Mouse (Mus musculus) lung, postnatal 10 days (tissue): Measurements from ENCODE around the gene Dnajc11.

ENCODE experiments used
- DNase-seq: peaks from one replicate; pipeline ENCODE4 v3.0.0; 2021

Gene Dnajc11

DNA sequence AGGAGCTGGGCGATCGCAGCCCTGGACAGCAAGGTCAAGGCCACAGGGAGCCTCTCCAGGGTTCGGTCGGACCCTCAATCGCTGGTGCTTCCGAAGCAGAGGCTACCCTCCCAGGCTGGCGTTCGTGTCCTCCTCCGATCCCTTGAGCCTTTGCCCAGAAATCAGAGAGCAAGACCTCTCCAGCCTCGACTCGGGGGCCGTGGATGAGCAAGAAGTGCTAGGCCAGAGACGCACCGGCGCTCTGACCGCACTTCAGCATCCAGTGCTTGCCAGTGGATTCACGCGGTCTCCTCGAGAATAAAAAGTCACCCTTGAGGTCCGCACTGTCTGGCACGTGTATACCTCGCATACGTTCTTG, 703 bp downstream of the Dnajc11 start:
- DNase-seq, result no peak

DNA sequence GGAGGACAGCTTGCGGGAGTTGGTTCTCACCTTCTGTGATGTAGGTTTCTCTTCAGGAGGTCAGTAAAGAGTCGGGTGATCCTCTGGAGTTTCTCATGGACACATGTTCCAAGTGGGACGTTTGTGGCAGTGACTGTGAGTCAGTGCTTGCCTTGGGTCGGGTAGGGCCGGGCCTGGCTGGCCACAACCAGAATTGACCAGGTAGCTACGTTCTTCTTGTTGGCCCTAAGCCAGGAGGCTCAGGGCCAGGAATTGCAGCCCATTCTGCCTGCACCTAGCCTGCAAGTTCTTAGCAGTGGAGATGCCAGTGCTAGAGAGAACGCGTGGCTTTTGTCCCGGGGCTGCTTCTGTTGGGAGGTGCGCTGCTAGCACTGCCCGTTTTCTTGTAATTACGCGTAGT, 4.0 kb downstream of the Dnajc11 start:
- no peak for DNase-seq

- no peak for DNase-seq
These were observed 4.6 kb downstream of the Dnajc11 start for GRCm38 (mm10) chr4:151938089-151938488.

- no peak for DNase-seq
These were observed 12.7 kb downstream of the Dnajc11 start for GRCm38 (mm10) chr4:151946211-151946610.

DNA sequence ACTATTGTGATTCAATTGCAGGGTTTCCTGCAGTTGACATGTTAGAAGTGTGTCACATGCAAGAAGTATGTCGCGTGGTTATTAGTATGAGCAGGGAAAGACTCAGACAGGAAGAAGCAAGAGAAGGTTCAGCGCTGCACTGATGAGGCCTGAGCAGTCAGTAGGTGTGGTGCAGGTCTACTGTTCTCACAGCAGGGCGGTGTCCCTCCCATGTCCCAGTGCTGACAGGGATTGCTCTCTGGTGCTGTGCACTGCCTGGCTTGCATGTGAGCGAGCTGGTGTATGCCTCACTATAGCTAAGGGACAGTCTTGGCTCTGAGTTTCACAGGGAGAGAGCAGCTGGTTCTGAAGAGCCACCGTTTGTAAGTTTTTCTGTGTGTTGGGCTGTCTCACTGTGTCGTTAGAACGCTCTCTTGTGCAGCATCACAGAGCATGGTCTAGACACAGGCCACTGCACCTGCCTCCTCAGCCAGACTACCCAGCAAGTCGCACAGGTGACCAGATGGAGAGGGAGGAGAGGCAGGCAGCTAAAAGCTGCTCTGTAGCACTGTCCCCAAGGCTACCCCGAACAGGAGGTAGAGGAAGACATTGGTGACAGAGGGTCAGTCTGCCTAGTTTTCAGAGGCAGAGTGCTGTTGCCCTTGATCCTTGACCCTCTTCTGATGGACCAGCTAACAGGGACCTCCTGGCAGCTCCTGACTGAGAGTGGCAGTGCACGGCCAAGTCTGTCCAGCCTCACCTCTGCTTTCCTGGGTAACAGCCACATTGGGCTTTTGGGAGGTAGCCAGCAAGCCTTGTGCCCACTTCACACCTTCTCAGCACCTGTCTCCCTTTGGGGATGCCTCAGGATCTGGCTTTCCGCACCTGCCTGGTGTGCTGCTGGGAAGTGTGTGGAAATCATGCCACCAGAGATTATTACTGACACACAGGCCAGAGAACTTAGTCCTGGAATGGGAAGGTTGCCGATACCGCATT, 15.3 kb downstream of the Dnajc11 start:
- no peak for DNase-seq

- no peak for DNase-seq
These were observed 19.7 kb downstream of the Dnajc11 start for GRCm38 (mm10) chr4:151953209-151953608.

- no peak for DNase-seq
These were observed 22.3 kb downstream of the Dnajc11 start for GRCm38 (mm10) chr4:151955791-151956190.

DNA sequence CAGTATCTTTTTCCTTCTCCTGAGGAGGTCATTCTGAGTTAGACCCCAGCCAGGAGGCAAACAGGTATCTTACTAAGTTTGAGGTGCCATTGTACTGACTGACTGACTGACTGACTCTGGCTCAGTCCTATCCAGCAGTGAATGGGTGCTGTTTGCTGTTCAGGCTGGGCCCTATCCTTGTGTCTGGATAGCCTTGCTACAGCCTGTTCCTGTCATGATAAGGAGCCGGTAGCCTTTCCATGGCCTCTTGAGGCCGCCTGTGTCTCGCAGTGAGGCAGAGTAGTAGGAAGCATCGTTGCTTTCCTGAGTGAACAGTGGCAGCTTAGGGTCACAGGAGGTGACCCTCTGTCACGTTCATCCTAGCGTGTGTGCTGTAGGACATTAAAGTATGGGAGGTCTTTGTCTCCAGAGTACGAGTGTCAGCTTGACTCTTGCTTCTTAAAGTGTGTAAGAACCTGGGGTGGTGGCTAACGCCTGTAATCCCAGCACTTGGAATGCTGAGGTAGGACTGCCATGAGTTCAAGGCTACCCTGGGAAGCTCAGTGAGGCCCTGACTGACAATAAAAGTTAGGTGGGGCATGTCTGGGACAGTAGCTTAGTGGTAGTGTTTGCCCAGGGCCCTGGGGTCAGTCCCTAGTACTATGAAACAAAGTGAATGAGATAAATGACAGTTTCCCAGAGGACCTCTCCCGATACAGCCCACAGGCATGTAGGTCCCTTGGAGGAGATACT, 24.3 kb downstream of the Dnajc11 start:
- DNase-seq, result no peak

DNA sequence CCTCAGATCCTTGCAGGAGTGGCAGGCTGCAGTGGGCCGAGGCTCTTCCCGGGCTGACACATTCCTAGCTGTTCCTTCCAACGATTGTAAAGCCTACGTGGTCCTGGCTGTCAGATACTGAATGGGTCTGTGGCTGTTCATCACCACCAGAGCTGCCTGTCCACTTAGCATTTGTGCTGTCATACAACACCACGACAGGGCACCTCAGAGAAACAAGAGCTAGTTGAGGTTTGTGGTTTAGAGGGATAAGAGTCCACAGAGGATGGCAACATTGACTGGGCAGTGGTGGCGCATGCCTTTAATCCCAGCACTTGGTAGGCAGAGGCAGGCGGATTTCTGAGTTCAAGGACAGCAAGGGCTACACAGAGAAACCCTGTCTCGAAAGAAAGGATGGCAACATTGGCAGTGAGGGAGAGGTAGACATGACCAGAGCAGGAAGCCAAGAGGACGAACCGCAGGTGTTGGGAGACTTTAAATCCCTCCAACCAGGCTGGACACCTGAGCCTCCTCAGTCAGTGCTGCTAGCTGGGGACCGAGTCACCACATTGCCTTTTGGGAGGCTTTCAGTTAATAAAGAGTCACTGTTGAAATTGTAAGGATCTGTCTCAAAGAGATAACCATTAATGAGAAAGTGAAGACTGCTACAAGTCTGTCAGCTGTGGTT, 26.5 kb downstream of the Dnajc11 start:
- no peak for DNase-seq

- no peak for DNase-seq
These were observed 27.0 kb downstream of the Dnajc11 start for GRCm38 (mm10) chr4:151960513-151960854.

DNA sequence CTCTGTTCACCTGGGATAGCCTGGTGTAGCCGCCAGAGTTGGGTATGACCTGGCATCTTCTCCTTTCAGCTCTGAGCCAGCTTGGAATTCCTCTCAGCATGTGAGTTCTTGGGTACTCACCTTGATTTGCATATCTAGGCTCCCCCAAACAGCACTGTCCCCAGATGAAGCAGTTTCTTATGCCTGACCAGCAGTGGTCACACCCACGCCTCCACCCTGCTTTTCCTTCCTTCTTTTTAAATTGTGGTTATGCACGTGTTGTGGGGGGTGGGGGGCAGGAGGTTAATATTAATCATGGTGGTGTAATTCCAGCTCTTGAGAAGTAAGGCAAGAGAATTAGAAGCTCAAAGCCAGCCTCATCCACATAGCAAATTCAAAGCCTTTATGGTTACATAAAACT, 29.3 kb downstream of the Dnajc11 start:
- no peak for DNase-seq

DNA sequence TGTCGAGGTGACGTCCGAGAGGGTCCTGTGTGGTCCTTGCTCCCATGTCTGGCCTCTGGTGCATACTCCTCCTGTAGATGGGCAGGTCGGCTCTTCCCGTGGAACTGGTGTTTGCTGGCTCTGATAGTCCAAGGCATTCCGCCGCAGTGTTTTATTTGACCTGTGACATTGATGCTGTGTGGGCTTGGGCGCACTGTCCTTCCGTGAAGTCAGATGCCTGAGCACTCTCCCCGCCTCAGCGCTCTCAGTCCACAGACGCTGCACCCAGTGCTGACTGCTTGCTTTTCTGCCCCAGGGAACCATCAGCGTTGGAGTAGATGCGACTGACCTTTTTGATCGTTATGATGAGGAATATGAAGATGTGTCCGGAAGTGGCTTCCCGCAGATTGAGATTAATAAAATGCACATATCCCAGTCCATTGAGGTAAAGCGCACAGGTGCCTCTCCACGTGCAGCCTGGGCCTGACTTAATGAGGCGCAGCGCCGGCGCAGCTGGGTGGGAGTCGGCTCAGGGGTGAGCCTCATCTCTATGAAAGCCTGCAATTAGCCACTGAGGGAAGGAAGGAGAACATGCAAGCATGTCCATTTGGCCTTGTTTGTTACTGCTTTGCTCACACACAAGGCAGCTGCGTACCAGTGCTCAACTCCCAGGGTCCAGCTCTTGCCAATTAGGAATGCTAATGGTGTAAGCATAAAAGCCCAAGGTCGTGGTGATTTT, 34.9 kb downstream of the Dnajc11 start:
- DNase-seq, result no peak

- peak; percentile 60 for DNase-seq
These were observed 38.9 kb downstream of the Dnajc11 start for GRCm38 (mm10) chr4:151972221-151972967.

DNA sequence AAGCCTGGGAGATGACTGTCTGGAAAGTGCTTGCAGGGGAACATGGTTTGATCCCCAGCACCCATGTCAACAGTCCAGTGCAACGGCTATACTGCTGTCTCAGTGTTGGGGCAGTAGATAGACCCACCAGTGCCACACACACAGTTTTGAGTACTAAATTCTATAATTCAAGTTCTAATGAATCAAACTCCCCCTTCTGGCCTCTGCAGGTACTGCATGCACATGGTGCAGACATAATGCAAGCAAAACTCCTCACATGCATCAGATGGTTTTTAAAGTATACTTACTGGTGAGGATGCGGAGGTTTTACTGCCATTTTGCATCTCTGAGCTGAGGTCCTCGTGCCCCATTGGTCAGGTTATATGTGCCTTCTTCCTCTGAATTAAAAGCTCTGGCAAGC, 42.0 kb downstream of the Dnajc11 start:
- DNase-seq, result peak; percentile 48

- peak; percentile 89 for DNase-seq
These were observed 44.3 kb downstream of the Dnajc11 start for GRCm38 (mm10) chr4:151977748-151978147.

GRCm38 (mm10) chr4:151980699-151981098, 47.2 kb downstream of the Dnajc11 start:
- no peak for DNase-seq

DNA sequence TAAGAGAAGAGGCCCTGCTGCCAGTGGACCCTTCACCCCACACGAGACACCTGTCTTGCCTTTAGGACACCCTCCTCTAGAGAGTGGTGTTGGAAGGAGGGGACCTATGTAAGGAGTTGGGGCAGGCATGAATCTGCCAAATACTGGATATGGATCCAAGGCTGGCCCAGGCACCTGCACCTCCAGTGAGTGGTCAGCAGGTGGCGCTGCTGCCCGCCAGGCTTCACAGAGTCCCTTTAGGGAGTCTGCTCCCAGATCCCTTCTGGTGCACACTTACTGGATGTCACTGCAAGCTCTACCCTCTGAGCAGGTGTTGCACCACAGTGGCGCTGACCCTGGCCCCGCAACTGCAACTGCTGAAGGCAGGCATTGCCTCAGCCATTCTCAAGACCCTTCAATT, 47.9 kb downstream of the Dnajc11 start:
- DNase-seq, result peak; percentile 87

DNA sequence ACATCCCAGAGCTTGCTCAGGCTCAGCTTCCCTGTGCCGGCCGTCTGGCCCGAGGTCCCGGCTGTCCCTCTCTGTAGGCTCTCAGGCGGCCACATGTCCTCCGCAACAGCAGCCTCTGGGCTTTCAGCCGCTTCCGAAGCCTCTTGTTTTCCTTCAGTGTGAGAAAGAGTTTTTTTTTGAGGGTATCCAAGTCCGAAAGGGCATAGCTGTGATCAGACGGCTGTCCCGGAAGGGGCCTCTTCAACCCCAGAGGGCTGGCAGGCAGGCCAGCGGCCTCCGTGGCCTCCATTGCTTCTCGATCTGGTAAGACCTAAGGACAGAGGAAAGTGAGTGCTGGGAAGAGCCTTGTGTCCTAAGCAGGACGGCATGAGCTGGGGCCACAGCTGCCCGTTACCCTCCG, 49.6 kb downstream of the Dnajc11 start:
- DNase-seq, result no peak

DNA sequence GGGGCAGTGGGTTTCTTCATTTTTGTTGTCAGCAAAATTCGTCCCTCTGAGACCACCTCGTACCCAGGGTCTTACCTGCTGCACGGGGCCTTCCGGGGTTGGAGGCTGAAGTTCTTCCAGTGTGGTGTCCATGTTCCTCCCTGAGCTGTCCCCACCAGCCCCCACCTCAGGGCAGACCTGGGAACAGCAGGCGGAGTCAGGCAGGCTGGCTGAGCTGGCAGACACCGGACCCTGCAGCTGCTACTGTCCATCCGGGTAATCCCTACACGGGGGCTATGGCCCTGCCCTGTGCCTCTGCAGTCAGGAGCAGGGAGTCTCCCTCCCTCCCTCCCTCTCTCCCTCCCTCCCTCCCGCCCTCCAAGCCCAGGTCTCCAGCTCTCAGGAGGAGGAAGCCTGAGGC, 50.1 kb downstream of the Dnajc11 start:
- peak; percentile 41 for DNase-seq

GRCm38 (mm10) chr4:151985886-151986285, 52.4 kb downstream of the Dnajc11 start:
- DNase-seq, result no peak

DNA sequence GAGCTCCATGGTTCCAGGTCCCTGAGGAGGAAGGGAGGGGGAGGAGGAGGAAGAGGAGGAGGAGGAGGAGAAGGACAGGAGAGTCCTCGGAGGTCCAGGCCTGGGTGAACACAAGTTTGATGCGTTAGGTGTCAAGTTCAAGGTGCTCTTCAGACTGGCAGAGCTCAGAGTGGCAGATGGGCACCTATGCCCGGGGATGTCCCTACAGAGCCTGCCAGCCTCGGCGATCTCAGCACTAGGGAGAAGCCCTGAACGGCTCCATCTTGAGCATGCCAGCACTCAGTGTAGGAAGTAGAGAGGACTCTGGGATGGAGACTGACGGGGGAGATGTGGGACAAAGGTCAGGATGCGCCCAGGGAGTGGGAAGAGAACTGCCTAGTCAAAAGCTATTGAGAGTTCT, 53.2 kb downstream of the Dnajc11 start:
- DNase-seq, result no peak

DNA sequence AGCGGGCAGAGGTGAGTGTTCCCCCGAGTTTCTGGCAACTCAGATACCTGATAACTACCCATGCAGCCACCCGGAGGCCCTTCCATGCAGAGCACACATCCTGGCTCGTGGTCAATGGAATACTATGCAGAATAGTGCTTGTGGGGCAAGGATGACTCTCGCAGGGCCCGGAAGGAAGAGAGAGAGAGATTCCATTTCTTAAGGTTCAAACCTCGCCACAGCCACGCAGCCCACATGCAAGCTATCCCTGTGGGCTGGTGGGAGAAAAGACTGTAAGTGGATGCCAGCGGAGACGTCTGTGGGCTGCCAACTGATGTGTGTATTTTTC, 54.5 kb downstream of the Dnajc11 start:
- no peak for DNase-seq
